Mouse (Mus musculus): ENCODE measurements around the gene 1700029I15Rik.

1700029I15Rik gene

GRCm38 (mm10) chr2:92425366-92425765 is 43.0 kb downstream of the 1700029I15Rik start:
- TF ChIP-seq GATA4 (IDR thresholded peaks at IDR 0.05; ENCODE audit: insufficient replicate concordance, low read length), result no peak

GRCm38 (mm10) chr2:92426426-92426825 is 44.1 kb downstream of the 1700029I15Rik start:
- TF ChIP-seq GATA4 (IDR thresholded peaks at IDR 0.05; ENCODE audit: insufficient replicate concordance, low read length), result no peak

GRCm38 (mm10) chr2:92427882-92428281 is 45.5 kb downstream of the 1700029I15Rik start:
- no peak for TF ChIP-seq GATA4 (IDR thresholded peaks at IDR 0.05; ENCODE audit: insufficient replicate concordance, low read length)

GRCm38 (mm10) chr2:92430089-92430488 is 47.8 kb downstream of the 1700029I15Rik start:
- no peak for TF ChIP-seq GATA4 (IDR thresholded peaks at IDR 0.05; ENCODE audit: insufficient replicate concordance, low read length)

- no peak for TF ChIP-seq GATA4 (IDR thresholded peaks at IDR 0.05; ENCODE audit: insufficient replicate concordance, low read length)
Observed at GRCm38 (mm10) chr2:92430723-92431541, 48.6 kb downstream of the 1700029I15Rik start.

GRCm38 (mm10) chr2:92431611-92432179 is 49.4 kb downstream of the 1700029I15Rik start:
- no peak for TF ChIP-seq GATA4 (IDR thresholded peaks at IDR 0.05; ENCODE audit: insufficient replicate concordance, low read length)

- TF ChIP-seq GATA4 (IDR thresholded peaks at IDR 0.05; ENCODE audit: insufficient replicate concordance, low read length), result no peak
Observed at GRCm38 (mm10) chr2:92432299-92433295, 50.3 kb downstream of the 1700029I15Rik start.

GRCm38 (mm10) chr2:92433578-92434374 is 51.4 kb downstream of the 1700029I15Rik start, which contains the start of gene Cry2:
Cry2 (minus strand) TSS chr2:92434043.
- no peak for TF ChIP-seq GATA4 (IDR thresholded peaks at IDR 0.05; ENCODE audit: insufficient replicate concordance, low read length)

- TF ChIP-seq GATA4 (IDR thresholded peaks at IDR 0.05; ENCODE audit: insufficient replicate concordance, low read length), result no peak
Observed at GRCm38 (mm10) chr2:92434375-92434745, 52.0 kb downstream of the 1700029I15Rik start.

- no peak for TF ChIP-seq GATA4 (IDR thresholded peaks at IDR 0.05; ENCODE audit: insufficient replicate concordance, low read length)
Observed at GRCm38 (mm10) chr2:92435023-92435422, 52.7 kb downstream of the 1700029I15Rik start.

Data from liver, adult (tissue).